Mouse (Mus musculus) frontal cortex, adult 2 months (tissue): ENCODE results near the gene Tspan9. TPM values are rescaled to one million over a fixed set of nuclear protein-coding genes. Genes with fewer than 3 reads are reported as not detected.
A peak's percentile ranks its signal among the peaks of the same experiment; 100 is the strongest.

Experiments
- DNase-seq, 2 experiments: peaks; one replicate each; pipeline ENCODE4 v3.0.0; 2022; ENCODE audit warnings: low spot score in 1 of 2; ENCODE audit errors: extremely low spot score in 1 of 2
- polyA plus RNA-seq: library from polyadenylated mRNA; depleted of rRNA; stranded (reverse); fragments of >200 nt; gene quantifications from 2 replicates; pipeline ENCODE4 v1.2.3, GENCODE M21; 2012

Tspan9 gene
- polyA plus RNA-seq, 1 experiment, result 56.9 TPM

DNA sequence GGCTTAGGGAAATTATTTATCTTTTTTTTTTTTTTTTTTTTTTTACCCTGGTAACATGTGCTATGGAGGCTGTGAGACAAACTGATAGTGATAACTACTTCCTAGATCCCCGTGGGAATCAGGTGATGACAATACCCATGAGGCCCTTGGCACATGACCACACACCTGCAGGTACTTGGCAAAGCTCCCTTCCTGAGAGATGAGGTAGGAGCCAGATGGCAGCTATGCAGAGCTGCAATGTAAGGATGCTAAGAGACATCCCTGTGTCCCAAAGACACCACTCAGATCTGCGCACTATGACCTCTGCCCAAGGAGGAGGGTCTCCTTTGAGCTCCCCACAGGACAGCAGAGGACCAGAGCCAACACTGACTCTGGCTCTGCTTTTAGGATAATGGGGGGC lies 144.3 kb downstream of the Tspan9 start:
- no peak for DNase-seq

DNA sequence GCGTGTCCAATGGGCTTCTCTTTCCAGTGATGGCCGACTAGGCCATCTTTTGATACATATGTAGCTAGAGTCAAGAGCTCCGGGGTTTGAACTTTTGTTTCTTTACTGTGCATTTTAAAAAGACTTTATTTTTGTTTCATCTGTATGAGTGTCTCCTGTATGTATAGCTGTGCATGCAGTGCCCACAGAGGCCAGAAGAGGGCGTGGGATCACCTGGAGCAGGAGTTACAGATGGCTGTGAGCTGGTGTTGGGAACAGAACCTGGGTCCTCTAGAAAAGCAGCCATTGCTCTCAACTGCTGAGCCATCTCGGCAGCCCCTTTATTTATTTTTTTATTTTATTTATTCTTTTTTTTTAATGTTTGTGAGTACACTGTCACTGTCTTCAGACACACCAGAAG lies 146.5 kb downstream of the Tspan9 start:
- no peak for DNase-seq

DNA sequence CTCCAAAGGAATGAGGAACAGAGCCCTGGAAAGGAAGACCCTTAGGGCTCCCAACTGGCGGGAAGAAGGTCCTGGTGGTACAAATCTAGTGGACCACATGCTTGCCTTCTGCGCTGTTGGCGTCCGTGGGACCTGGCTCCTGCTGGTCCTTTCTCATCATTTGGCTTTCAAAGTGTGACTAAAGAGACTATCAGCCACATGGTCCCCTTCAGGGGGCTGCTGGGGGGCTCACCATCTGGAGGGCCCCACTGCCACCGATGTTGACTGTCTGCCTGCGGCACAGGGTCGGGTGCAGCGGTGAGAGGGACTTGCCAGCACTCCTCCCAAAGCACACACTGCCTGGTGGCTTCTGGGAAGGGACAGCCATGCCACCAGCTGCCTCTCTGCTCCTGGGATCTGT lies 150.4 kb downstream of the Tspan9 start:
- DNase-seq, result no peak

DNA sequence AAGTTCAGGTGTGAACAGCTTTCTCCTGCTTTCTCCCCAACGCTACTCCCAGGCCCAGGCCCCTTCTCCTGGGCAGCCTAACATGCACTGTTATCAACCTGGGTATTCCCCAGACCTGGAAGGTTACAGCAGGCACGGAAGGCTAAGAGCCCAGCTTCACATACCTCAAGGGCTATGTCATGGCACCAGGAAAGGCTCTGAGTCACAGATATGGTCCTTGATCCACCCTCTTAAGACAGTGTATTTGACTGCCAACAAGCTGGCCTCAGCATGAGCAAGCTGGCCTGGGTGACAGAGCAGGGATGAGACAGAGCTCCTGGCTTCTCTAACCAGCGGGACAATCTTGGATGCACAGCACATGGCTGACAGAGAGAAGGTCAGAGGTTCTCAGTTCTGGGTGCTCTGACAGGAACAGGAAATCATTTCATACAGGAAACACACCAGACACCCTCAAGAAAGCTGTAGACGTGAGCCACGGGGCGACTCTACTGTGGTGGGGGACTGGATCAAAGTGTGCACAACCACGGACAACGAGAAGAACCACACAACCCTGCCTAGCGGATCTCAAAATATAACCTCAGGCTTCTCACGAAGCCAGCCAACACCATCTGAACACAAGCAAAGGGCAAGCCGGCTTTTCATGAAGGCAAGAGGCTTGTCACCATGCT lies 151.8 kb downstream of the Tspan9 start:
- no peak for DNase-seq

DNA sequence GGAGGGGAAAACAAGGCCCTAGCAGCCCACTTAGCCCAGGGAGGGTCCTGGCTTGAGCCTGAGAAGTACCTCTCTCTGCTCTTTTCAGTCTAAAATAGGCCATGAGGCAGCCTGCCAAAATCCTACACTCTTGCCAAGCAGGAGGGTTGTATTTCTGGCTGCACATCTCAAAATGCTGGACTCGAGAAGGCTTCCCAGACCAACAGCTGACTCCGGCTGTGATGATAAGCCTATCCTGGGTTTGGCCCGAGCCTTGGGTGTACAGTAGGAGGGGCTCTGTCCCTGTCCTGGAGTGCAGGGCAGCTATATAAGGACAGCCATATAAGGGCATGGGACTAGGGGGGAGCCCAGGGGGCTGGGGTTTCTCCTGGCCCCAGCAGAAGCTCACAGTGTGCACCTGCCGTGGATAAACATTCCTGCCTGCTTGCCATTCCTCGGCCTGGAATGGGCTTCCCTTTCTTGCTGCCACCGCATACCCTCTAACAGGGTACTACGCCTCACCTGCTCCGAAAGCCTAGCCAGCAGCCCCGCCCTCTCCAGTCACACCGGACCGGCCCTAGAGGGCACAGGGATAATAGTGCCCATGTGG lies 153.7 kb downstream of the Tspan9 start:
- DNase-seq, result peak; percentile 63 to 87

DNA sequence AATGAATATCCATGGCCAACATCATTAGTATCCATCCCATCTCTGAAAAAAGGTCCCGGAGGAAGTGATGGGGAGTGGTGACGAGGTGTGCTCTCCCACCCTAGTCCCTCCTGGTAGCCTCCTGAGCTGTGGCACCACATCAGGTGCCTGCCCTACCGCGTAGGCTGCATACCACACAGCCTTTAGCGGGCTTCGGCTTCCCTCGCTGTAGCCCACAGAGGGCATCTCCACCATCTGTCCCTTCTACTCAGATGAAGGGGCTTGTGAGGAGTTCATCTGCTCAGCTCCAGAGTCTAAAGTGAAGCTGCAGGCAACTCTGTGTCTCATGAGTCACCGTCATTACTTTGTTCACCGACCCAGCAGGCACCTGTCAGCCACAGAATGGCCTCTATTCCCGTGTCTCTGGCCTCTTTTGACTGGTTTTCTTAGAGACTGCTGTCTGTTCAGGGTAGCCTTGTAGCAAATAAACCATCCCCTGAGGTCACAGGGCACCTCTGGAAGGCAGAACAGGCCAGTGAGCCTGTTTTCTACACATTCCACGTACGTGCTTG lies 154.4 kb downstream of the Tspan9 start:
- DNase-seq, result no peak

DNA sequence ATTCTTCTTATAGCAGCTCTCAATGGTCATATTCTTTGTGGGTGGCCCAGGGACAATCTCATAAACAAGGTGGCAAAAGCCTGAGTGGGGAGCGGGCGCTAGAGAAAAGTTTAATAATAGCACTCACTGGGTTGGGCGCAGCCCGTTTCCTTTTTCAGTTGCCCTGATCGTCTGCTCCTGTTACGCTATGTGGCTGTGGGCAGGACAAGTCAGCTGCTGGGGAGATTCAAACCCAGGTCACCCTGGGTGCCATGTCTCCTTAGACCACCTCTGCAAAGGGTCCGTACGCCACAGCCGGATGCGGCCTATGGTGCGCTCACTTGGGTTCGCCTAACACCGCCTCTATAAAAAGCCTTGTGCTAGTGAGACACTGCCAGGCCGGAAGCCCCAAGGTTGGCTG lies 156.0 kb downstream of the Tspan9 start:
- DNase-seq, result no peak

DNA sequence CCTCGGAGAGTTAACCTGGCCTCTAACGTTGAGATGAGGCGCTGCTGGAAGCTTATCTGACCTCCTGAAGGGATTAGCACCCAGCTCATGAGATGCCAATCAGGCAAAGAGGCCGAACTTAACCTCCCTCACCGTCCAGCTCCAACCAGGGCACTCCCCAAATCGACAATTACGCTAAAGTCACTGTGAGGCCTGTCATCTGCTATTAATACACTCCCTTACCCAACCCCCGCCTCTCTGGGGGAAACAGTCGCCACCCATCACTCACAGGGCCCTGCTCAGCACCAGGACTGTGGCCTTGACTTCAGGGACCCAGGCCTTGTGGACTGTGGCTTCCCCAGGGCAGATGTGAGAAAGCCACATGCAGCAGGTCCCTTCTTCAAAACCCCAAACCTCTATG lies 157.0 kb downstream of the Tspan9 start:
- no peak for DNase-seq

DNA sequence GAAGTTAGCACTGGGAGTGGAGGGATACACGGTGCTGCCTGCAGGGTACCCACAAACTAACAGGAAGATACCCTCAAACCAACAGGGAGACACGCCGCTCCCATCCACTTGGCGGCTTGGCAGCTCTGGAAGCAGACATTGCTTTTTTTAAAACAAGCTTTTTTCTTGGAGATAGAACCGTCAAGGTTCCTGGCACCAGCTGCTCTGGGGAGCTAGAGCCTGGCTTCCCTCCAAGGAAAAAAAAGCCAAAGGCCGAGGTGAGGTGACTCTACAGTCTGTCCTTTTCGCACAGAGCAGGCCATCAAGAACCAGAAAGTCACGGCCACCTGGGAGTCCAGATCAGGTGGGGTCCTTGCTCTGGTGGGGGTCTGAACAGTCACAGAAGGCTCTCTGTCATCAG lies 162.2 kb downstream of the Tspan9 start:
- DNase-seq, result no peak

DNA sequence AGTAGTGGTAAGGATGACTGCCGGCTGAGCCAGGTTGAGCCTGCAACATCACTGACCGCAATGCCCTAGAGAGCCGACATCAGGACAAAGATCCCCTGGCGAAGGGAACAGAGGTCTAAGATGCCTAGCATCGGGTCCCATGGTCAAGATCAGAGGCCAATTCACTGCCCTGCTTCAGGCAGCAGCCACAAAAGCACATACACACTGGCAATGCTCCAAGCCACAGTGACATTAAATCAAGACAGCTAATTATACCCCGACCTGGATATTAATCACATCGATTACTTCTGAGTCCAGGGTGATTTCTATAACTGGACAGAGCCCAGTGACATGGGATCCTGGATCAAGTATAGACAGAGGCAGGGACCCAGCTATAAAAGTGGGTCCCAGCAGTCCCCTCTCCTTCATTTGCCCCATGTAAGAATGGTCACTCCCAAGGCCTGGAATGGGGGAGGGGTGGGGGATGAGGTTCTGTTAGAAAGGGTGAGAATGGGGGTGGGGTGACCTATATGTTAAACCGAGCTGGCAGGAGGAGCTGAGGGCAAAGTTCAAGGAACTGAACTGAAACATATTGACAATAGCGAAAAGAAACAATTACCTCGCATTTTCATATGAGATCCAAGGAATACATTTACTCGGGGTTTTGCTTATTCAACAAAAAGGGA lies 162.9 kb downstream of the Tspan9 start:
- DNase-seq, result no peak

DNA sequence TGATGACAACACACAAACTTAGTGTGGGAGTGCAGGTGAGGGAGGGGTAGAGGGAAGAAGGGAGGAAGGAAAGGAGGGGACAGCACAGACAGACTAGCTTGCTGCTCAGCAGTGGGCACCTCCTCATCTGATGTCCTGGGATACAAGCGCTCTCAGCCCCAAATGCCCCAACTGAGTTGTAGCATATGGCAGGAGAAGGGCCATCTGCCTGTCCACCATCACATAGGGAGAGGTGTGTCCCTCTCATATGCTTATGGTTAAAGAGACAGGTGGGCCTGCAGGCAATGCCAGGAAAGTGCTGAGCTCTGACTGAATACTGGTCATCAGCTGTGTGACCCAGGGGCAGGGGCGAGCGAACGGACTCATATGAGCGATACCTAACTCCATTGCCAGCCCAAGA lies 163.6 kb downstream of the Tspan9 start:
- DNase-seq, result no peak

DNA sequence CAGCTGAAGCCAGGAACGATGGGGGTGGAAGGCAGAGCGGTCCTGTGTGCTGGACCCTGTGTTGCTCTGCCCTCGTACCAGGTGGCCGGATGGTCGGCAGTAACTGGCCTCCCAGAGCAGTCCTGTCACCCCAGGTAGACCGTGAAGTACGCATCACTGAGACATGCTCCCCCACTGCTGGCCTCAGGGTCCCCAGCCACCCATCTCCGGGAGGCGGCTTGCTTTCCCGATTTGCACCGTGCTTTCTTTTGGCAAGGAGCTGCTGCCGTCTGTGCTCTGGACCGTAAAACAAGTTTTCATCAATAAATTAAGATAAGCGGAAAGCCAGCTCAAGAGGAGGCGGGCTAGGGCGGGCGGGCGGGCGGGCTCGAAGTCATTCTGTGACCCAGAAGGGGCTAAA lies 164.5 kb downstream of the Tspan9 start:
- no peak for DNase-seq

DNA sequence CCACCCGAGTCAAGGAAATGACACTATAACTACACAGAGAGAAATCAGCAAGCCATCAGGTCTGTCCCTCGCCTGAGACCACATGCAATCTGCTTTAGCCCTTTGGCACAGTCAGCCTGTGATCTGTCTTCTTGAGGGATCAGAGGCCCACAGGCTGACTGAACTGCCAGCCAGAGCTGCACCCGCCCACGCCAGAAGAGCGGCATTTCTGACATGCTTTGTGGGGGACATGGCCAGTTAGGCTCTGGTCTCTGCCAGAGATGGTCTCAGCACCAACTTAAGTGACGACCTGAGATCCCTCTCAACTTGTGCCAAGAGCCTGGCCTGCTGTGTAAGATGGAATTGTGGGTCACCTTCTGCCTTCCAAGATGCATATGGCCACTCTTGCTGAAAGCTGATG lies 166.7 kb downstream of the Tspan9 start:
- DNase-seq, result no peak

DNA sequence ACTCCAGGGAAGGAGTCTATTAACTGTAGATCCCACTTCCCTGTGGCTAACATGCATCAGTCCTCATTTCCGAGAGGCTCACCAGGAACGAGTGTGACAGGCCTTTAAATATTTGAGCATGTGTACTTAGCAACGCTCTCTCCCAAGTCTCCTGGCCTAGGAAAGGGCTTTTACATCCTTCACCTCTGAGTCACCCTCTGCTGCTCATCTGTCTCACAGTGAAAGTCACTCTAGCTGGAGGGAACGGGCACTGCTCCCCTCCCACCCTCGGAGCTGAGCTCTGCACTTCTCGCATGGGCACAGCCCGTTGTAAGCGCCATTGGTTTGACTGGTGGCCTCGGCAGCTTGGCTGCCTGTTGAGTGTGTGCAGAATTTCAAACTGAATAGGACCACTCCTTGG lies 169.4 kb downstream of the Tspan9 start:
- DNase-seq, result no peak

DNA sequence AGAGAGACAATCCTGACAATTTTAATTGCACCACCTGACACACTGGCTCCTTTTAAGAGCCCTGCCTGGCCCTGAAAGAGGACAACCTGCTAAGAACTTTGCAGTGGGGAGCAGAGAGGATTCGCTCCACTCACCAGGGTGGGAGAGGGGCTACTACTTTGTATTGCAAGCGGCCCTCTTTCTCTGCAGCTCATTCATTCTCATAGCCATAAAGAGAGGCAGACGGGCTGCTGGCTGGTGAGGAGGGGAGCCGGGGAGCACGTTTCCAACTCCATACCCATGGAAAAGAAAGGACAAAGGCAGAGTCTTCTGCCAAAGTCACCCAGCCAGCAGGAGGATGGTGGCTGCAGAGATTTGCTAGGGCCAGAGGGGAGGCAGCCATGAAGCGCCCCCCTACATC lies 169.8 kb downstream of the Tspan9 start:
- DNase-seq, result no peak

DNA sequence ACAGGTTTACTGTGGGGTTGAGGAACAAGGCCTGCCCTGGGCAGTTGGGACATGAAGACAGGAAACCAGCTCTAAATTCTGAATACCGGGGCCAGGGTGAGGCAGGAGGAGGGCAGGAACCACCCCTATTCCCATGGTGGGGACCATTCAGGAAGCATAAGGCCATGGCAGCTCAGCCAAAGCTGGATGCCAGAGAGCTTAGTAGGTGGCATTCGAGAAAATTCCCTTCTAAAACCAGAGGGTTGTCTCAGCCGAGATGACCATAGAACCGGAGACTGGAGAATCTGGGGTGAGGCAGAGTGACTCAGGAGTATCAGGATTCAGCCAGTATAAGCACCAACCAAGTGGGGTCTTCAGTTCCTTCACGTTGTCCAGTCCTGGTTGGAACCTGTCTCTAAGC lies 171.5 kb downstream of the Tspan9 start:
- no peak for DNase-seq

DNA sequence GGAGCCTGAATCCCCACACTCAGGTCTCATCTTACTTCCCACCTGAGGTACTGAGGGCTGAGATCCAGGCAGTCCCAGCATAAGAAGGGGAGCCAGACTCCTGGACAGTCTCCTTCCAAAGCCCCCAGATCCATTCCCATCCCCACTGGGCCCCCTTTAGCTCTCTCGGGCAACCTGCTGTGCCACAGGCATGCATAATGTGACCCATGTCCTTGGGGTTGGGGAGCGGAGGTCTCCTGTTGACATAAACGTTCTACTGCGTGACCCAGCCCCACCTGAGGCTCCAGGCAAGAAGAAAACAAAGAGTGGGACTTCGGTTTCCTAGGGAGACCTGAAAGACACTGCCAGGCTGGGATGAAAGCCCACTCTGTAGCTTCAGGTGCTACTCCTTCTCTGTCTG lies 172.5 kb downstream of the Tspan9 start:
- DNase-seq, result no peak

DNA sequence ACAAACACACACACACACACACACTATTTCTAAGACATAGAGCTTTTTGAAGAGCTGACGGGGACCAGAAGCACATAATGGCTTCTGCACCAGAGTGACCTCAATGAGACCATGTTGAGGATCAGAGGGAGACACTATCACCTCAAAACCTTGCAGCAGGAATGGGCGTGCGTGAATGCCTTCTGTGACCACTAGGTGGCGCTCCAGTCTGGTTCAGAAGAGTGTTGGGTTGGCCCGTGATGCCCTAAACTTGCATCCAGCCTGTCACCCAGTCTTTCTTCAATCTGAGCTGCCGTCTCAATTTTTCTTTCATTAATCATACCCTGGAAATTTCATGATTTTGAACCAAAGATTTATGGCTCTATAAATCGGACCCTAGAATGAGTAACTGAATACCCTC lies 173.3 kb downstream of the Tspan9 start:
- peak; percentile 65 to 94 for DNase-seq

DNA sequence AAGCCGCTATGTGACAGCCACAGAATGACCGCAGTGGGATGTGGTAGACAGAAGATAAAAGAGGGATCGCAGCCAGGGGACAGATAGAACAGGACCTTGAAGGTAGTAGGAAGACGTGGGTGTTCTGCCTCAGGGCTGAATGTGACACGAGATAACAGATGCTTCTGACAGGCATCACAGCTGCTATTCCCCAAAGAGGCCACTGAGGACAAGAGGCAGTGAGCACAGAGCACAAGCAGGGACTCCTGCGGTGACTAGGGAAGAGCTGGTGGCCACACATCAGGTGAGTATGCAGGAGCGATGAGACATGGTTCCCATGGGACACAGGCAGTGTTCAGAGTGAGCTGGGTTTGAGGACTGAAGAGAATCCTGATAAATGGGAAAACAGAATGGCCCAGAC lies 173.7 kb downstream of the Tspan9 start:
- DNase-seq, result no peak

DNA sequence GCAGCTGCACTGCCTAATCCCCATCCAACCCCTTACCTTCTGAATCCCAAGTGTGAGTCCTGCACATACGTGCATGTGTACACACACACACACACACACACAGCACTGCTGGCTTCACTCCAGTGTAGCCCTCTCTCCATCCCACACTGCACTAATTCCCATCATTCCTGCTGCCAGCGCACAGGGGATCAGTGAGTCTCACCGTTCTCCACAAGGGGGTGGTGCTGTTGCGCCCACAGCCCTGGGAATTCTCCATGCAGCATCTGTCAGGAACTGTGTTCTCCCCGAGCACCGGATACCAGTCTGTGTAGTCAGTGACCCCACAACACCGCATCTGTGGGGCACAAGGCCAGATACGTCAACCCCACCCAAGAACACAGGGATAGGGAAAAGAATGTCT lies 177.9 kb downstream of the Tspan9 start:
- DNase-seq, result peak in 1 of 2 experiments; percentile 78

DNA sequence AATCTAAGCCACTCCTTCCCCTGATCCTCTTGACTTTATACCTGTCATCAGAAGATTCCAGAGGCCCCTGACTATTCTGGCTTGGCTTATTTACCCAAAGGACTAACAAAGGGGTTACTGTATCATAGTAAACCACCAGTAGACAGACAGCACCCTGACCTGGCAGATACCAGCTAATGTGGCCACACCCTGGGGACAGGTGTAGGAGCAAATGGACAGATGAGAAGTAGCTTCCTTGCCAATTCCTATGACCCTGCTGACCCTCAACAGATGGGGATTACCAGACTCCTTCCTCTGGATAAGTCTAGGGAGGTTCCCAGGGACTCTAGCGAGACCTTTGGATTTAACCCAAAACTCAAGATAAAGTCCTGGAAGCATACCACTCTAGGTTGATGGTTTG lies 183.2 kb downstream of the Tspan9 start:
- DNase-seq, result no peak

DNA sequence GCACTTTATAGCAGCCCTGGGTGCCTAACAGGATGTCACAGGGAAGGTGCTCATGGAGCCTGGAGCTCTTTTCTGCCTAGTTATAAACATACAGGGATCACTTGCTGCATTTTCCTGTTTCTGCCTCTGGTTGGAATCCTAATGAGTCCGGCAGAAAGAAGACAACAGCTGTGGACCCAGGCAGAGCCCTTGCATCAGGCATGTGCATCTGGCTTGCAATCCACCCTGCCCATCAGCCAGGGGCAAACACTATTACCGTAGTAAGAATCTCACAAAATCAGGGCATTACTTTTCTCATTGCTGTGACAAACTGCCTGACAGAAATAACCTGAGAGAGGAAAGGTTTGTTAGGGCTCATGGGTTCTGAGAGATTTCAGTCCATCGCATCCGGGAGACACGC lies 187.2 kb downstream of the Tspan9 start:
- DNase-seq, result no peak
